Mouse (Mus musculus): ENCODE results near the gene 4930518I15Rik. TPM values are rescaled to one million over a fixed set of nuclear protein-coding genes. Genes with fewer than 3 reads are reported as not detected.
A peak's percentile ranks its signal among the peaks of the same experiment; 100 is the strongest.
"Not testable (repeated sequence)": the region's sequence is repeated elsewhere in the genome, so short reads cannot be mapped to it uniquely, and the experiment has no call there.

4930518I15Rik gene
- polyA plus RNA-seq (2015; fragmentation: Nextera tagmentation; extraction: Ambion mirVana) = 4.1 and 5.5 TPM in 2 replicates

GRCm38 (mm10) chr2:156857835-156858234 is at the start of gene 4930518I15Rik:
TSS of gene 4930518I15Rik (minus strand) at chr2:156857946.
- WGBS = 77% methylated on average over 2 of the region's 2 CpGs
- peak within 1 kb of the TSS; percentile 14; the same call in 1 of the 2 replicates for H3K4me2 ChIP-seq (replicated peaks; ENCODE audit: low read depth, low read length)
- H3K9ac ChIP-seq (replicated peaks; ENCODE audit: low read depth) = 0 out of 2 replicates have a peak within 1 kb of the TSS, but pooled peaks have one; percentile 12
- H3K27ac ChIP-seq (ENCODE audit: low read length) = peak within 1 kb of the TSS; percentile 62
- TF ChIP-seq EP300 (IDR thresholded peaks at IDR 0.05) = no peak
- no peak for TF ChIP-seq CTCF (IDR thresholded peaks at IDR 0.05)
- H3K27me3 ChIP-seq (replicated peaks; ENCODE audit: insufficient read depth, low read length) = no peaks in the 10 kb centered on the region
- H3K4me3 ChIP-seq (ENCODE audit: low read depth, low read length) = no peak within 1 kb of the TSS
- no peak for ATAC-seq
- DNase-seq (ENCODE audit: low spot score) = no peak
- peaks cover 7% of the 10 kb centered on the region; the same call in 1 of the 2 replicates for H3K36me3 ChIP-seq (ENCODE audit: insufficient read depth, low read length)
- H3K4me1 ChIP-seq (ENCODE audit: insufficient read depth, low read depth, low read length) = peaks cover 6% of the 10 kb centered on the region; the same call in 1 of the 2 replicates
- H3K9me3 ChIP-seq (ENCODE audit: low read length) = no peaks in the 10 kb centered on the region

GRCm38 (mm10) chr2:156905931-156906330 is 48.2 kb upstream of the 4930518I15Rik start:
- H3K27me3 ChIP-seq (replicated peaks; ENCODE audit: insufficient read depth, low read length); H3K36me3 ChIP-seq (ENCODE audit: insufficient read depth, low read length); H3K9me3 ChIP-seq (ENCODE audit: low read length); H3K27ac ChIP-seq (ENCODE audit: low read length); H3K9ac ChIP-seq (replicated peaks; ENCODE audit: low read depth); H3K4me3 ChIP-seq (ENCODE audit: low read depth, low read length); H3K4me2 ChIP-seq (replicated peaks; ENCODE audit: low read depth, low read length); H3K4me1 ChIP-seq (ENCODE audit: insufficient read depth, low read depth, low read length); ATAC-seq; DNase-seq (ENCODE audit: low spot score): not testable (repeated sequence)
- WGBS = 31% methylated on average over 4 of the region's 4 CpGs

GRCm38 (mm10) chr2:156904976-156905717 is 47.4 kb upstream of the 4930518I15Rik start:
- Histone ChIP-seq H3K36me3 (ENCODE audit: insufficient read depth, low read length) (no peaks in the 10 kb centered on the region), H3K9me3 (ENCODE audit: low read length) (no peaks in the 10 kb centered on the region), H3K4me3 (ENCODE audit: low read depth, low read length) (no peak overlapping the region), H3K4me2 (replicated peaks; ENCODE audit: low read depth, low read length) (no peak overlapping the region), H3K27ac (ENCODE audit: low read length) (no peak overlapping the region), H3K4me1 (ENCODE audit: insufficient read depth, low read depth, low read length) (no peaks in the 10 kb centered on the region), H3K27me3 (replicated peaks; ENCODE audit: insufficient read depth, low read length) (no peaks in the 10 kb centered on the region), H3K9ac (replicated peaks; ENCODE audit: low read depth) (no peak overlapping the region)
- 15% methylated on average over 6 of the region's 6 CpGs for WGBS
- DNase-seq (ENCODE audit: low spot score) (peak; percentile 70), ATAC-seq (peak; percentile 50)
- no peak for TF ChIP-seq EP300 (IDR thresholded peaks at IDR 0.05)
- TF ChIP-seq CTCF (IDR thresholded peaks at IDR 0.05) = peak; percentile 89

- TF ChIP-seq EP300 (IDR thresholded peaks at IDR 0.05) (no peak), CTCF (IDR thresholded peaks at IDR 0.05) (peak; percentile 49)
- DNase-seq (ENCODE audit: low spot score) (no peak), ATAC-seq (no peak)
- Histone ChIP-seq H3K9me3 (ENCODE audit: low read length) (no peaks in the 10 kb centered on the region), H3K36me3 (ENCODE audit: insufficient read depth, low read length) (no peaks in the 10 kb centered on the region), H3K4me3 (ENCODE audit: low read depth, low read length) (no peak overlapping the region), H3K9ac (replicated peaks; ENCODE audit: low read depth) (no peak overlapping the region), H3K27me3 (replicated peaks; ENCODE audit: insufficient read depth, low read length) (no peaks in the 10 kb centered on the region), H3K4me1 (ENCODE audit: insufficient read depth, low read depth, low read length) (no peaks in the 10 kb centered on the region), H3K27ac (ENCODE audit: low read length) (no peak overlapping the region), H3K4me2 (replicated peaks; ENCODE audit: low read depth, low read length) (no peak overlapping the region)
- 27% methylated on average over 2 of the region's 2 CpGs for WGBS
Observed at GRCm38 (mm10) chr2:156903367-156903766, 45.6 kb upstream of the 4930518I15Rik start.

- not testable (repeated sequence) for H3K27ac ChIP-seq (ENCODE audit: low read length); DNase-seq (ENCODE audit: low spot score); H3K27me3 ChIP-seq (replicated peaks; ENCODE audit: insufficient read depth, low read length); H3K36me3 ChIP-seq (ENCODE audit: insufficient read depth, low read length); H3K9ac ChIP-seq (replicated peaks; ENCODE audit: low read depth); H3K4me3 ChIP-seq (ENCODE audit: low read depth, low read length); H3K4me1 ChIP-seq (ENCODE audit: insufficient read depth, low read depth, low read length); ATAC-seq; H3K4me2 ChIP-seq (replicated peaks; ENCODE audit: low read depth, low read length); H3K9me3 ChIP-seq (ENCODE audit: low read length)
- 75% methylated on average over 4 of the region's 4 CpGs for WGBS
Observed at GRCm38 (mm10) chr2:156902411-156902810, 44.7 kb upstream of the 4930518I15Rik start.

GRCm38 (mm10) chr2:156901883-156902282 is 44.1 kb upstream of the 4930518I15Rik start:
- no peak overlapping the region for H3K9ac ChIP-seq (replicated peaks; ENCODE audit: low read depth)
- H3K27me3 ChIP-seq (replicated peaks; ENCODE audit: insufficient read depth, low read length) = no peaks in the 10 kb centered on the region
- DNase-seq (ENCODE audit: low spot score) (no peak), ATAC-seq (no peak)
- TF ChIP-seq CTCF (IDR thresholded peaks at IDR 0.05) = no peak
- TF ChIP-seq EP300 (IDR thresholded peaks at IDR 0.05) = no peak
- no peaks in the 10 kb centered on the region for H3K9me3 ChIP-seq (ENCODE audit: low read length)
- H3K4me1 ChIP-seq (ENCODE audit: insufficient read depth, low read depth, low read length) = no peaks in the 10 kb centered on the region
- H3K4me2 ChIP-seq (replicated peaks; ENCODE audit: low read depth, low read length) = no peak overlapping the region
- H3K4me3 ChIP-seq (ENCODE audit: low read depth, low read length) = no peak overlapping the region
- no peaks in the 10 kb centered on the region for H3K36me3 ChIP-seq (ENCODE audit: insufficient read depth, low read length)
- 60% methylated on average over 6 of the region's 6 CpGs for WGBS
- no peak overlapping the region for H3K27ac ChIP-seq (ENCODE audit: low read length)
